Mouse (Mus musculus) ovary, adult 18-20 months (tissue): ENCODE results near the gene Morn5.
A peak's percentile ranks its signal among the peaks of the same experiment; 100 is the strongest.

ENCODE experiments used
- DNase-seq: peaks from one replicate; pipeline ENCODE4 v3.0.0; 2022; ENCODE audit warnings: low spot score, mixed read lengths

Gene Morn5

DNA sequence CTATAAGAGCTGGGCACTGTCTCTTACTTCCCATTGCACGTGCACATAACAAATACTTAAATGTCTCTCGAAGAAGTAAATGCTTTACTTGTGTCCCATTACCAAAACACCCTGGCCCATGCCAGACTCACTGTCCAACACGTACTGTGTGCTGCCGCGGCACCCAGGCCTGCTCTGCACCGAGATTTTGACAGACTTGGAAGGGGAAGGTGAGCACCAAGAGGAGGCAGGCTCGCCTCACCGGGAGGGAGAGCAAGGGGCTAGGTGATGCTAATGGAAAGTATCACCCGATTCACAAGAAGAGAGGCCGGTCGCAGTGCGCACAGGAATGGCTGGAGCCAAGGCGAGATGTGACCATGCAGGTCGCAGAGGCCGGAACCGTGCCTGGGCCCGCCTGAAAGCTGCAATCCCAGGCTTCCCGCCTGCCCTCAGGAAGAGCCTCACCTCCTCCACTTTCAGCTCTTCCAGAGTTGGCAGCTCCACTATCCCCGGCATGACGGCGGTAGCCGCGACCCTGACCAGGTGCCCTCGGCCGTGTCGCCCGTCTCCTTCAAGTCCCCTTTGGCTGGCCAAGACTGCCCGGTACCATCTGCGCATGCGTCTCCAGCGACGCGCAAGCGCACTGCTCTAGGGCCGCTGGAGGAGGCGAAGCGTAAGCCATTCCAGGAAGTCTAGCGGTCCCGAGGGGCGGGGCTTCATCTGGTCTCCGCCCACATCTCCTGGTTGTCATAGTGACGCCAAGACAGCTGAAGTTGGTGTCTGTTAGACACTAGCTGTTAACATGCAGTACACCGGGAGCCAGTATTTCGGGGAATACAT is at the start of gene Morn5, which contains the start of gene Ndufa8:
Morn5 (plus strand) TSS at position 711 of the 819 bp plus-strand sequence.
Ndufa8 (minus strand) TSS at position 659 of the 819 bp plus-strand sequence.
- peak; percentile 96 for DNase-seq

DNA sequence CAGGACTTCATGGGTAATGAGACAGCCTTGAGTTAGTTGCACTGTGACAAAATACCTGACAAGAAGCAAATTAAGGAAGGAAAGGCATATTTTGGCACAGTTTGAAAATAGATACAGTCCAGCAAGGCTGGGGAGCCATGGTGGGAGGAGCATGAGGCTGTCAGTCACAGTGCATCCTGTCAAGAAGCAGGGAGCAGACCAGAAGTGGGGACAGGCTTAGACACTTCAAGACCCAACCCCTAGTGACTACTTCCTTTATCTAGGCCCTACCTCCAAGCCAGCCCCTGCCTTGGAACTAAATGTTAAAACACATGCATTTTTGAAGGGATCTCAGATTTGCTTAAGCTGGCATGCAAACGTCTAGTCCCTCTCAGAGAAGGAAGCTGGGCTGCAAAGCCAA is 48.9 kb upstream of the Morn5 start:
- no peak for DNase-seq

- no peak for DNase-seq
Measured at GRCm38 (mm10) chr2:36002188-36002587, 47.1 kb upstream of the Morn5 start.

DNA sequence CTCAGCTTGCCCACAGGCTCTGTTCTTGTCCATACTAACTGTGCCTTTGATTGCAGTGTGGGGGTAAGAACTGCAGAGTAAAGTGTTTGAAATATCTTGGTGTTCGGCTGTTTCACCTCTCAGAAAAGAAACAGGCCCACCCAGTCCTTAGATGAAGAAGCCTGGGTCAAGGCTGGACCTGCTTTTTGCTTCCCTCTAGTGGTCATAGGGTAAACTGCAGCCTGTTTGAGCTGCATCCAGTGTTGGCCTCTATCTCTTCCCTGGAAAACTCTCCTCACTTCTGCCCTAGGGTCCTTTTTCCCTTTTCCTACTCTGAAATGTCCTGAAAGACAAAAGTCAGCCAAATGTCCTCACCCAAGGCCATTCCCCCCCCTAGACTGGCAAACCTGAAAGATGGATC is 41.2 kb upstream of the Morn5 start:
- DNase-seq: no peak

- peak; percentile 28 for DNase-seq
Measured at GRCm38 (mm10) chr2:36009386-36009785, 39.9 kb upstream of the Morn5 start.

DNA sequence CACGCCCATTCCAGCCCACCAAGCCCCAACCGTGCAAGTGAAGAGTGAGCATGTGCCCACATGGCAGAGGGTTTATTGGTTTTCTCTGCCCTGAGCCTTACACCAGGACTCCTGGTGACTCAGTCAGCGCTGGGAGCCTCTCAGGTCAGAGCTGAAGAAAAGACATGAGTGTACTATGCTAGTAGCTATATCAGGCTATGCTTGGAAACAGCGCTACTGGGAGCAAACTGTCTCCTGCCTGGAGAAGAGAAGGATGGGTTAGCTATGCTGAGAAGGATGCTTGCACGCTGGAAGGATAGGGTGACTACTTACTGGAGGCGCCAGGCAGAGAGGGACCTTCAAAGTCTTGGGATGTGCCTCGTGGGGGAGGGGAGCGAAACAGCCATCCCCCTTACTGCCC is 38.7 kb upstream of the Morn5 start:
- DNase-seq: no peak

- DNase-seq: no peak
Measured at GRCm38 (mm10) chr2:36011331-36011825, 37.9 kb upstream of the Morn5 start.

- no peak for DNase-seq
Measured at GRCm38 (mm10) chr2:36013010-36013409, 36.2 kb upstream of the Morn5 start.

- DNase-seq: peak; percentile 26
Measured at GRCm38 (mm10) chr2:36021385-36022159, 27.7 kb upstream of the Morn5 start.

DNA sequence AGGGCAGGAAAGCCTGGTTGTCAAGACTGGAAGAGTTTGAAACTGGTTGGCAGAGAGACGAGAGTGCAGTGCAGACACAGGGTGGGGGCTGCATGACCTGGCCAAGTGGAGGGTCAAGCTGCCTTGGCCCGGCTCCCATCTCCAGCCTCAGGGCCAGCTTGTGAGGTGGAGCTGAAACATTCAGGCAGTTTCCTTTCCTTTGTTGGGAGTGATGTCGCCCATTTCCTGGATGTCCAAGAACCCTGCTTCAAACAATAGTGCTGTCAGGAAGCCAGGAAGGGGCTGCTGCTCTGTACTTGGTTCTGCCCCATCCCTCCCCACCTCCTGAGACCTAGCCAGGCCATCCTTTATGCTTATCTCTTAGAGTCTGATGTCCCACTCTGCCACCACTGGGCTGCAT is 26.0 kb upstream of the Morn5 start:
- no peak for DNase-seq

DNA sequence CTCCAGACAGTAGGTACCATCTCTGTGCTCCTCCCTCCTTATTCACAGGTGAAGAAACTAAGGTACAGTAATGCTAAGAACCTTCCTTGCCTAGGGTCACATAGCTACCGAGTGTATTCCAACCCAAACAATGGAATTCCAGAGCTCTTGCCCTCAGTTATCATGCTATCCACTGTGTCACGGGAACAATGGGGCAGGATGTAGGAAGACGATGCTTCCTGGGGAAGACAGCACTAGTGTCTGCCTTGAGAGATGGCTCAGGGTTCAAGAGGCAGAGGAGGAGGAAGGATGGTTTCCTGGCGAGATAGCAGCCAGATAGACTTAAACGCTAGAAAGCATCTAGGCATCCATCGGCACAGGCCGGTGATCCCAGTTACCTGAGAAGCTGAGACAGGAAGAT is 16.4 kb upstream of the Morn5 start:
- no peak for DNase-seq

DNA sequence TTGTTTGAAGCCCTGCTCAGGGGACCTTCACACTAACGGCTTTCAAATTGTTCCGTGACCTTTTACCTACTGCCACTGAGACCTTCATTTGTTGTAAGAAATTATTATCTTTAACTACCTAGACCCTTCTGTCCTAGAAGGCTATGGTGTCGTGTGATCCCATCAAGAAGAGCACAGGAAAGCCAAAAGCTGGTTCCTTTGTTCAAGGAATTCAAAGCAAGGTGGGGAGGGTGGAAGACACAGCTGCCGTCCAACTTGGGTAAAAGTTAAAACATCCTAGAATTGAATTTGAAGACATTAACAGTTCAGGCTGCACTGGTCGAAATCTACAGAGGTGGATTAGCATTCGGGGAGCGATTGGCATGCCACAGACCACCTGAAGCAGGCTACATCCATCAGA is 15.3 kb upstream of the Morn5 start:
- DNase-seq: no peak

GRCm38 (mm10) chr2:36034898-36035297 is 14.4 kb upstream of the Morn5 start:
- no peak for DNase-seq

GRCm38 (mm10) chr2:36035413-36036081 is 13.7 kb upstream of the Morn5 start:
- DNase-seq: no peak

DNA sequence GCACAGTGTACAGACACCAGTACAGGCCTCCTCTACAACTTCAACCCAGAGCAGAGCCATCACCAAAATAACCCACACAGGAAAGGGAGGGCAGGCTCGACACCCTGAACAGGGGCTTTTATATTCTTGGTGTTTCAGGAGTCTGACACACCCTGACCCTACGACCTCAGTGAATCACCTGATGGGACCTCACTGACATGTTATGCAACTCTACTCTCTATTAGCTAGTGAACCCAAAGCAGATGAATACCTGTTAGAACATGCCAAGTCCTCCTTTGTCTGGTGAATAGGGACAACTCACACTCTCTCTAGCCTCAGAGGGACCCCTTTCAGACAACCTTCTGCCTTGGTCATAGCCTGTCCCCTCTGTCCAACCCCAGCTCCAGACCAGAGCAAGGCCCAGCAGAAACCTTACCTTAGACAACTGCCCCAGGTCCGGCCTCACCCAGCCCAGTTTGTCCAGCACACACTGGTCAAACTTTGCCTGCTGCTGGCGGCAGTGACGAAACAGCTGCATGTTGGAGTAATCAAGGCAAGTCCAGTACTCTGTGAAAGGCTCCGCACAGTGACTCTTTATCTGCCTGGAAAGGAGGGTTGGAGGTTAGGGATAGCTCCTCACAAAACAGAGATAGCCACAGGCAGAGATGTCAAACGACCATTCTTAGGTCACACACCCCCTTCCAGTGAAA is 9.8 kb upstream of the Morn5 start:
- no peak for DNase-seq

DNA sequence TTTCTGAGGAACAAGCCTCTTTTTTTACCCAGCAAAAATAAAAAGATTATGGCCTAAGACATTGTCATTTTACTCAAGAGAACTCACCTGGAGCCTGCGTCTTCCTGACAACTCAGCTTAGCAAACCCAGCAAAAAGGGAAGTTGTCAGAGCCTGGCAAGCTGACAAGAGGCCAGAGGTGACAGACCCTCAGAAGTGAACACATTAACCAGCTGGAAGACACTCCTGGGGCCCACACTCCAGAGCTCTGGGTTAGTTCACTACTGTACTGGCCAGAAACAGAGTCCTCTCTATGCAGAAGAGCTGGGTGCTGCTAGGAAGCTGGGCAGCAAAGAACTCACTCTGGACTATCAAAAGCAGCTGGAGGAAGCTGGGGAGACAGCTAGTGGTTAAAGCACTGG is 8.4 kb upstream of the Morn5 start:
- DNase-seq: no peak

GRCm38 (mm10) chr2:36048164-36048563 is 1.1 kb upstream of the Morn5 start:
- no peak for DNase-seq

DNA sequence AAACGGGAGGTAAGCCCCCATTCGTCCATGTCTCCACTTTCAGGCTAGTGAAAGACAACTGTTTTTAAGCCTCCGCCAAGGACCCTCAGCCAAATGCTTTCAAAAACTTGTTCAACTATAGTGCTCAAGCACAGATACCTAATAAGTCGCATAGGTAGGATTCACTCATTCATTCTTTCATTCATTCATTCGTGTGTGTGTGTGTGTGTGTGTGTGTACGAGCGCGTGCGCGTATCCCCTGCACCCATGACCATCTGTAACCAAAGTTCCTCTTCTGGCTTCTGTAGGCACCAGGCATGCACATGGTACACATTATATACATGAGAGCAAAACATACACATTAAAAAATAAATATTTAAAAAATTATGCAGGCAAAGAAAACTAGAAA is 303 bp downstream of the Morn5 start:
- no peak for DNase-seq

- DNase-seq: no peak
Measured at GRCm38 (mm10) chr2:36053249-36053648, 4.0 kb downstream of the Morn5 start.

- DNase-seq: no peak
Measured at GRCm38 (mm10) chr2:36056248-36056647, 7.0 kb downstream of the Morn5 start.

- no peak for DNase-seq
Measured at GRCm38 (mm10) chr2:36061409-36061808, 12.2 kb downstream of the Morn5 start.

GRCm38 (mm10) chr2:36067132-36067531 is 17.9 kb downstream of the Morn5 start:
- DNase-seq: no peak
